Mouse (Mus musculus) v-Abl transformed pro-B cells (cell line): Measurements from ENCODE around the gene Popdc2.

ENCODE experiments used
- in situ Hi-C, 2 experiments: fragments of 400-800 bp; cut with MboI; formaldehyde crosslinking; loops; one replicate each; pipeline ENCODE4 v1.15.1; 2025; ENCODE audit not compliant: unreplicated experiment in 2 of 2

Popdc2 gene

GRCm38 (mm10) chr16:38373941-38374340 is 11.9 kb downstream of the Popdc2 start:
- in situ Hi-C loops: loop anchor here in 1 of 2 experiments (10.0 kb wide), 1 partner anchor 91 kb away; no protein-coding TSS in a partner anchor

DNA sequence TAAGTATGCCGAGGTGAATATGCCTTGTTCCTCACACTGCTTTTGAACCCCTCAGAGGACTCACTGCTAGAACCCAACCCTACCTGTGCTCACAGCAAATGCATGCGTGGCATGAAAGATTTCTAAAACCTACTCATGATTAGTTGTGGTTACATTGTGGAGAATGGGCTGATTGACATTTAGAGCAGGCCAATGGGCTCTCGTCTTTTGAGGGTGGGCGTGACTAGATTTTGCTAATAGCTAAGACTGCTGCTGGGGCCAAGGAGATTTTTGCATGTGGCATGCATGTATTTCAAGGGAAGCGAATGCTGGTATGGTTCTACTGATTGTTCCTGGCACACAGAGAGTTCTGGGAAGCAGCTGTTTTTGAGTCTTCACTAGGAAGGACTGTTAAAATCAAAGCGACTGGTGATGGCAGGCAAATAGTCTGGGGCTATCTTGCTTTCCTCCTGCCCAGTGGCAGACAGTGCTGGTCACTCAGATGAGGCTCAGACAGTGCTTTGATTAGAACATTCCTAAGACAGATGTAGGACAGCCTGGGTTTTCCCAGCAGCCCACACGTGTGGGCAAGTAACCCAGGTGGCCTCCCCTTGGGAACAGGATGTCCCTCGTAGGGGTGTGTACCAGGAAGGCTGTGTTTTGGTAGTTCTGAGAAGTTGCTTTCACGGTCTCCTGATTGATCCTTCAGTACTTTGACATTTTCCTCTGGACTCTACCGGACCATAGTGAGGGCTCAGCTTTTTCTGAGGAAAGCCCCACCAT is 12.6 kb downstream of the Popdc2 start:
- in situ Hi-C loops: loop anchor here (5.0 to 10.0 kb wide), 2 partner anchors 90 to 108 kb away; no protein-coding TSS in a partner anchor

DNA sequence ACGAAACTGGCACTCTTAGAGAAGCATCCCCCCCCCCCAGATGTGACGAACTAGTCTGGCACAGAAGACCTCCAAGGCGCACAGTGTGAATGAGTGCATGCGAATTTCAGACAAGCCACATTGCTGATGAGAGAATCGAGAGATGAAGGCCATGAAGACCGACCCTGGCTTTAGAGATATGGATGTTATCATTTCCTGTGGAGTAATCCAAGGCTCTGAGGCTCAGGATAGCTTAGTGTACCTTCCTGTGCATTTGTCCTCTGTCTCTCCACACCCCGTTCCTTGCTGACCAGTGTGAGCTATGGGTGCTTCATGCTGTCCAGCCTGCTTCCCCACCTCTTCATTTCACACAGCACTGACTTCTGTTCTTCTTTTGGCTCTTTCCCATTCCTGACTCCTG is 13.2 kb downstream of the Popdc2 start:
- in situ Hi-C loops: loop anchor here (5.0 to 10.0 kb wide), 2 partner anchors 90 to 107 kb away; no protein-coding TSS in a partner anchor

DNA sequence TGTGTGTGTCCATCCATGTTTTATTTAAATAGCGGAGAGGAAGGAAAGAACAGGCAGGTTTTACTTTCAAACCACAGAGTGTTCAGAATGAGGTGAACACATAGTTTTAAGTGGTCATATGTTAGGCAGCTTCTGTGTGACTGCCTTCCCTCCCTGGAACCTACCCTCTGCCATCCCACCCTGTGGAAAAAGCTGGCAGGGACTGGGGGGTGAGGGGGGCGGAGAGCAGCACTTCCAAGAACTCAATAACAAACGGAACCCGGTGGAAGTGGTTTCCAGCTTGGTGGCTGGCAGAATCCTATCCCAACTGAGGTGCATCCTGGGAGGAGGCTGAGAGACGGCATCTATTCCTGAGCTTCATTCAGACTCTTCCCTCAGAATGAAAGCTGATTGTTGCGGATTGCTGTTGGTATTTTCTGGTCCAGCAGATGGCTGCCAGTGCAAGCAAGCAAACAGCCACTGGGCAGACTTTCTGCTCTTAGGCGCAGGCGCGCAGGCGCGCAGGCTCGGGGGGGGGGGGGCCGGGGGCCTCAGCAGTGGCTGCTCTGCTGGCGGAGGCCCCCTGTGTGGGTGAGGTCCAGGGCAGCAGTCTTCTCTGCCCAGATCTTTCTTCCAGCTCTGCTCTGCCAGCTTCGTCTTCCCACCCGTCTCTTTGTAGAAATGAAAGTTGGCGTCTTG is 14.3 kb downstream of the Popdc2 start:
- in situ Hi-C loops: loop anchor here (5.0 to 10.0 kb wide), 2 partner anchors 88 to 106 kb away; no protein-coding TSS in a partner anchor

DNA sequence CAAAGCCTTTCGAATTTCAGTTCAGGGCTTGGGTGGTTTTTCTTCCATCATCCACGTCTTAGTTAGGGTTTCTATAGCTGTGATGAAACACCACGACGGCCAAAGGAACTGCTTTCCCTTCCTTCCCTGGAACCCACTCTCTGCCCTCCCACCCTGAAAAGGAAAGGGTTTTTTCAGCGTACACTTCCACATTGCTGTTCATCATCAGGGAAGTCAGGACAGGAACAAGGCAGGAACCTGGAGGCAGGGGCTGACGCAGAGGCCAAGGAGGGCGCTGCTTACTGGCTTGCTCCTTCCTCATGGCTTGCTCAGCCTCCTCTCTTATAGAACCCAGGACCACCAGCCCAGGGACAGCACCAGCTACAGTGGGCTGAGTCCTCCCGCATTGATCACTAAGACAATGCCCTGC is 14.8 kb downstream of the Popdc2 start:
- in situ Hi-C loops: loop anchor here (5.0 to 10.0 kb wide), 2 partner anchors 88 to 105 kb away; no protein-coding TSS in a partner anchor

DNA sequence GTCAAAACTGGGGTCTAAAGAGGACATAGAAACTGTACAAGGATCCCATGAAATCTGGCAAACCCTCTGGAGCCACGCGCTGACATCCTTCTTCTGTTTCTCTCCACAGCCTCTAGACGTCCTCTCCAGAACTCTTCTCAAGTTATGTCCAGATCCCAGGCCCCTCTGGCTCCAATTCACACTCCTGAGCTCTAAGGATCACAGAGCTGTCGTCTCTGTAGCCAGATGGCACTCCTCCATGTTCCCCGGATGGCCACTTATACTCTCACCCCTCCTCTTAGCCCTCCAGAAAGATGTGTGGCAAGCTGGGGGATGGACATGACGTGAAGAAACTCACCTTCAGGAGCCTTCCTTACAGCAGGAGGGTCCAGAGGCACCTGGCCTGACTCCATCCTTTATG is 15.5 kb downstream of the Popdc2 start:
- in situ Hi-C loops: loop anchor here (5.0 to 10.0 kb wide), 2 partner anchors 87 to 105 kb away; no protein-coding TSS in a partner anchor

GRCm38 (mm10) chr16:38378591-38378990 is 16.6 kb downstream of the Popdc2 start:
- in situ Hi-C loops: loop anchor here (5.0 to 10.0 kb wide), 2 partner anchors 86 to 104 kb away; no protein-coding TSS in a partner anchor

DNA sequence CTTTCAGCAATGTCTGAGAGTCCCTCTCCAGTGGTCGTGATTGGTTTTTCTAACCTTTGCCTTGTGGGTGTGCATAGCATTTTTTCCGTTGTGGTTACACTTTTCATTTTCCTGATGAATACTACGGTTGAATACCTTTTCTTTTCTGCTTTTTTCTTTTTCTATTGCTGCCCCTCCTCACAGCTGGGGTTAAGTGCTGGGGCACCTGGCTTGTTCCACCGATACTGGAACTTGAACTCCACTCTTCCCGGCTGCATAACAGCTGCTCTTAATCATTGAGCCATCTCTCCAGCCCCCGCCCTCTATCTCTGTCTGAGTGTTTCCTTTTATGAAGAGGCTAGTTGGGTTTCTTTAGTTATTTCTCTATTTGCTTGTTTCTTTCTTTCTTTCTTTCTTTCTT is 17.1 kb downstream of the Popdc2 start:
- in situ Hi-C loops: loop anchor here (5.0 to 10.0 kb wide), 2 partner anchors 86 to 103 kb away; no protein-coding TSS in a partner anchor

DNA sequence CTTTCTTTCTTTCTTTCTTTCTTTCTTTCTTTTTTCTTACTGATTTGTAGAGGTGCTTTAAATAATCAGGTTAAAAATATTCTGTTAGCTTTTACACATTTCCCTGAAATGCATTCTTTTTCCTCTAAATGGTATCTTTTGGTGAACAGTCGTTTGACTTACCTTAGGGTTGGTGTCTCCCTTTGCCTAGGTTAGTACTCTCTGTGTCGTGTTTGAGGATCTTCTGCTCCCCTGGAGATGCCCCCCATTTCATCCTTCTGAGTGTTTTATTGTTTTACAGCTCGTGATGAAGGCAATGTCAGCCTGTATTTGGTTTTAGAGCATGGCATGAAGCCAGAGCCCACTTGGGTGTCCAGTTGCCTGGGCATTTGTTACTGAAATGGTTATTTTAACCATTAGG is 17.5 kb downstream of the Popdc2 start:
- in situ Hi-C loops: loop anchor here (5.0 to 10.0 kb wide), 2 partner anchors 85 to 103 kb away; no protein-coding TSS in a partner anchor

DNA sequence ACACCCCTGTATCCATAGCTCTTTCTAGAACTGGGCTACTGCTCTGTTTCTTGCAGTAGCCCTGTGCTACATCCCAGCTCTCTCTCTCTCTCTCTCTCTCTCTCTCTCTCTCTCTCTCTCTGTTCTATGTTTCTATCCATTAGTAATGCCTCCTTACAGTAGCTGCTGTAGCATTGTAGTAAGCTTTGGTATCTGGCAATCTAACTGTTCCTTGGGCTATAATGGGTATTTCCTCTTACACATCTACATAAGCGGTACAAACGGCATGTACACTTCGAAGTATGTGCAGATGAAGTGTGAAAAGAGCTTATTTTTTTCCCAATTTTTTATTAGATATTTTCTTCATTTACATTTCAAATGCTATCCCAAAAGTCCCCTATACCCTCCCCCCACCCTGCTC is 17.9 kb downstream of the Popdc2 start:
- in situ Hi-C loops: loop anchor here (5.0 to 10.0 kb wide), 2 partner anchors 85 to 102 kb away; no protein-coding TSS in a partner anchor

- in situ Hi-C loops: no loop called here
Observed at GRCm38 (mm10) chr16:38383683-38384082, 21.7 kb downstream of the Popdc2 start.

DNA sequence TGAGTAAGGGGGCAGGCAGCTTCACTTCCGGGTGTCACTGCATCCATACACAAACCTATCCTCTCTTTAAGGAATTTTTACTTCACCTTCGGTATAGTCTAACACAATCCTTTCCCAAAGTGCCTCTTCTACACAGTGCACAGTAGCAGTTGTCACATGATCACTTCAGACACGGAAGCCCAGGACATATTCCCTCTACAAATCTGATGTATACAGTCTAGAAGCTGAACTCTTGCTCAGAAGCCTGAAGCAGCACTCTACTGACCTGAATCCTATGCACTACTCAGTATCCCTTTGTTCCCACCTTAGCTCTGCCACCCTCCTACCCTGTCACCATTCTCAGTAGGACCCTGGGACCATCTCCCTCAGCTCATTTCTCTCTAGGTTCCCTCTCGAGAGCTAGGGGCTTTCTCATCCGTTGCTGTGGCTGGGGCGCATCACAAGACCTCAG is 23.2 kb downstream of the Popdc2 start:
- in situ Hi-C loops: no loop called here

- in situ Hi-C loops: no loop called here
Observed at GRCm38 (mm10) chr16:38385700-38386099, 23.7 kb downstream of the Popdc2 start.

- in situ Hi-C loops: no loop called here
Observed at GRCm38 (mm10) chr16:38387389-38387788, 25.4 kb downstream of the Popdc2 start.

DNA sequence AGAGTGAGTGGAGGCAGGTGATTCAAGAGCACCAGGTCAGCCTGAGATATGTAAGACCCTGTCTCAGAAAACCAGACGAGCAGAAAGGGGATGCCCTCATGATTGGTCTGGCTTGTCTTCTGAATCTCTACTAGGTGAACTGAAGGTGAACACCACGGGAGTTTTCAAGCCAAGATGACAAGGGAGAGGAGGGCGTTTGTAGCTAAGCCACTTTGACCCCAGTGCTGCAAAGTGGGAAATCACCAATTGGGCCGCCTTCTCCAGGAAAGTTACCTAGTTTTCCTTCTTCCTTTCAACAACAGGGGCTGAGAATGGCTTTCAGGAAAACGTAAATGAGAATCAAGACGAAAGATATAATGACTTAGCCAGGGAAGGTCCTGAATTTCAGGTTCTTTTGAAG is 26.7 kb downstream of the Popdc2 start:
- in situ Hi-C loops: no loop called here

DNA sequence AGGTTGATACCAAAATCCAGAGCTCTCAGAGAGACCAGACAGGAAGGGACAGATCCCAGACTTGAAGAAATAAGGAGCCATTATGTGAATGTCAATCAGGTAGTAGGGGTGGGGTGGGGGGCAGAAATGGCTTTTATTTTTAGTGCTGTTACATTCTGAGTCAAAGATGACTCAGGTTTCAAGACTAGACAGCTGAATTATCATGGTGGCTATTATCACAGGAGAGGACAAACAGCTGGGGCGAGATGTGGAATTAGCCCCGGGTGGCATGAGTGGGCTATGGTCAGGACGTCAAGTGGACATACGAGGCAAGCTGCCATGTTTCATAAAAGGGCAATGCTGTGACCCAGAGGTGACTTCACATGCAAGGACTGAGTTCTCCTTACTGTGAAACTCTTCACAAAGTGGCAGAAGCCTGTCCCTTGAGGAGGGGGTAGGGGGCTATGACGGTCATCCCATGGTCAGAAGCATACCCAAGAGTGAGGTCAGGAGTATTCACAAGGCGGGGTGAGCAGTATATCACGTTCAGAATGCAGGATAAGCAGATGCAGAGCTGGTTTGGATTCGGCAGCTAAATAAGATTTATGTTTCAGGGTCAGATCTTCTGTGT is 27.4 kb downstream of the Popdc2 start:
- in situ Hi-C loops: no loop called here

DNA sequence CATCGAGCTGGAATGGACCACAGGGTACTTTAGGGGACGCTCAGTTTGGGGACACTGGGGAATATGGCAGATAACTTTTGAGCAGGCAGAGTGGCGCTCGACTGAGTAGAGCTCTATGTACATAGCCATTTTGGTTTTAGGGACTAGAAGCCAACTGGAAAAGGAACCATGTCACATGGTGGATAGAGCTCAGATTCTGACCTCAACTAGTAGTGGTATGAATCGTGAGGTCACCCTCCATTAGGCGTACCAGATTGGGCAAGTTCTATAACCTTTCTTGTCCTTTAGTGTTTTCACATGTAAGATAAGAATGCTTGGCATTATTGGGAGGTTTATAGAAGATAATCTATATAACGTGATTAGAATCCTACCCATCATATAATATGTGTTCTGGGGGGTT is 28.3 kb downstream of the Popdc2 start:
- in situ Hi-C loops: no loop called here

- in situ Hi-C loops: no loop called here
Observed at GRCm38 (mm10) chr16:38392126-38392894, 30.3 kb downstream of the Popdc2 start.

GRCm38 (mm10) chr16:38394191-38394618 is 32.2 kb downstream of the Popdc2 start:
- in situ Hi-C loops: no loop called here
